Mouse (Mus musculus): ENCODE data around the gene Vipr1. TPM values are rescaled to one million over a fixed set of nuclear protein-coding genes. Genes with fewer than 3 reads are reported as not detected.

The Vipr1 gene
- total and polyA plus RNA-seq, 2 experiments, result 16.7 to 22.2 TPM

GRCm38 (mm10) chr9:121708506-121709486 lies 66.3 kb downstream of the Vipr1 start:
- Histone ChIP-seq H3K4me1 (ENCODE audit: control insufficient read depth, insufficient read depth, low read length) (peaks cover 17% of the 10 kb centered on the region), H3K9ac (ENCODE audit: low read depth, low read length) (no peak overlapping the region), H3K27ac (replicated peaks; ENCODE audit: insufficient read depth, low read depth, low read length) (no peak overlapping the region), H3K79me2 (ENCODE audit: control insufficient read depth, insufficient read depth, low read length) (peaks cover 9% of the 10 kb centered on the region; the same call in 1 of the 2 replicates), H3K36me3 (ENCODE audit: control insufficient read depth, insufficient read depth, low read length) (peaks cover 12% of the 10 kb centered on the region), H3K4me3 (ENCODE audit: insufficient read depth, low read depth, low read length) (no peak overlapping the region), H3K27me3 (ENCODE audit: control insufficient read depth, insufficient read depth, low read length) (no peaks in the 10 kb centered on the region)
- DNase-seq (ENCODE audit: extremely low read depth, low read depth, low spot score), result no peak
- TF ChIP-seq CTCF (IDR thresholded peaks at IDR 0.05; ENCODE audit: low read depth, low read length), result no peak
- TF ChIP-seq POLR2A (IDR thresholded peaks at IDR 0.05; ENCODE audit: extremely low read depth, insufficient read depth, low read length), result no peak
- 73% methylated on average over 7 of the region's 7 CpGs for WGBS

- H3K4me3 ChIP-seq (ENCODE audit: insufficient read depth, low read depth, low read length), result peak within 1 kb of the TSS; percentile 65
- peak within 1 kb of the TSS; percentile 92 for H3K27ac ChIP-seq (replicated peaks; ENCODE audit: insufficient read depth, low read depth, low read length)
- peak; percentile 94 for DNase-seq (ENCODE audit: extremely low read depth, low read depth, low spot score)
- peaks cover 12% of the 10 kb centered on the region for H3K36me3 ChIP-seq (ENCODE audit: control insufficient read depth, insufficient read depth, low read length)
- H3K4me1 ChIP-seq (ENCODE audit: control insufficient read depth, insufficient read depth, low read length), result peaks cover 13% of the 10 kb centered on the region
- H3K27me3 ChIP-seq (ENCODE audit: control insufficient read depth, insufficient read depth, low read length), result no peaks in the 10 kb centered on the region
- 4% methylated on average over 37 of the region's 37 CpGs for WGBS
- H3K9ac ChIP-seq (ENCODE audit: low read depth, low read length), result peak within 1 kb of the TSS; percentile 84
- peaks cover 9% of the 10 kb centered on the region; the same call in 1 of the 2 replicates for H3K79me2 ChIP-seq (ENCODE audit: control insufficient read depth, insufficient read depth, low read length)
- no peak for TF ChIP-seq CTCF (IDR thresholded peaks at IDR 0.05; ENCODE audit: low read depth, low read length)
- no peak; the same call in 1 of the 2 replicates for TF ChIP-seq POLR2A (IDR thresholded peaks at IDR 0.05; ENCODE audit: extremely low read depth, insufficient read depth, low read length)
Observed at GRCm38 (mm10) chr9:121709898-121710583, 67.5 kb downstream of the Vipr1 start, which contains the start of gene Ss18l2. Gene Ss18l2 (plus strand): TSS chr9:121710329.

- H3K79me2 ChIP-seq (ENCODE audit: control insufficient read depth, insufficient read depth, low read length), result peaks cover 9% of the 10 kb centered on the region; the same call in 1 of the 2 replicates
- peak overlapping the region; percentile 84 for H3K9ac ChIP-seq (ENCODE audit: low read depth, low read length)
- H3K4me1 ChIP-seq (ENCODE audit: control insufficient read depth, insufficient read depth, low read length), result peaks cover 13% of the 10 kb centered on the region
- WGBS, result under 1% methylated on average over 18 of the region's 18 CpGs
- peaks cover 12% of the 10 kb centered on the region for H3K36me3 ChIP-seq (ENCODE audit: control insufficient read depth, insufficient read depth, low read length)
- DNase-seq (ENCODE audit: extremely low read depth, low read depth, low spot score), result peak; percentile 89
- H3K27me3 ChIP-seq (ENCODE audit: control insufficient read depth, insufficient read depth, low read length), result no peaks in the 10 kb centered on the region
- peak; percentile 42; the same call in 1 of the 2 replicates for TF ChIP-seq POLR2A (IDR thresholded peaks at IDR 0.05; ENCODE audit: extremely low read depth, insufficient read depth, low read length)
- 0 out of 2 replicates have a peak, but pooled peaks have one; percentile 16 for TF ChIP-seq CTCF (IDR thresholded peaks at IDR 0.05; ENCODE audit: low read depth, low read length)
- H3K27ac ChIP-seq (replicated peaks; ENCODE audit: insufficient read depth, low read depth, low read length), result peak overlapping the region; percentile 92
- H3K4me3 ChIP-seq (ENCODE audit: insufficient read depth, low read depth, low read length), result peak overlapping the region; percentile 65
Observed at GRCm38 (mm10) chr9:121710584-121710975, 68.1 kb downstream of the Vipr1 start.

- Histone ChIP-seq H3K9ac (ENCODE audit: low read depth, low read length) (no peak overlapping the region), H3K4me3 (ENCODE audit: insufficient read depth, low read depth, low read length) (no peak overlapping the region), H3K36me3 (ENCODE audit: control insufficient read depth, insufficient read depth, low read length) (peaks cover 12% of the 10 kb centered on the region), H3K27me3 (ENCODE audit: control insufficient read depth, insufficient read depth, low read length) (no peaks in the 10 kb centered on the region), H3K79me2 (ENCODE audit: control insufficient read depth, insufficient read depth, low read length) (peaks cover 2% of the 10 kb centered on the region; the same call in 1 of the 2 replicates), H3K4me1 (ENCODE audit: control insufficient read depth, insufficient read depth, low read length) (peaks cover 10% of the 10 kb centered on the region), H3K27ac (replicated peaks; ENCODE audit: insufficient read depth, low read depth, low read length) (no peak overlapping the region)
- no peak for DNase-seq (ENCODE audit: extremely low read depth, low read depth, low spot score)
- 77% methylated on average over 2 of the region's 2 CpGs for WGBS
- TF ChIP-seq POLR2A (IDR thresholded peaks at IDR 0.05; ENCODE audit: extremely low read depth, insufficient read depth, low read length), result no peak
- TF ChIP-seq CTCF (IDR thresholded peaks at IDR 0.05; ENCODE audit: low read depth, low read length), result no peak
Observed at GRCm38 (mm10) chr9:121717048-121717447, 74.5 kb downstream of the Vipr1 start.

- H3K27me3 ChIP-seq (ENCODE audit: control insufficient read depth, insufficient read depth, low read length), result no peaks in the 10 kb centered on the region
- whole genome bisulfite sequencing, result 44% methylated on average over 15 of the region's 15 CpGs
- peak overlapping the region; percentile 45 for H3K9ac ChIP-seq (ENCODE audit: low read depth, low read length)
- H3K4me1 ChIP-seq (ENCODE audit: control insufficient read depth, insufficient read depth, low read length), result peaks cover 10% of the 10 kb centered on the region
- no peaks in the 10 kb centered on the region; the same call in 1 of the 2 replicates for H3K79me2 ChIP-seq (ENCODE audit: control insufficient read depth, insufficient read depth, low read length)
- H3K4me3 ChIP-seq (ENCODE audit: insufficient read depth, low read depth, low read length), result peak overlapping the region; percentile 49
- H3K27ac ChIP-seq (replicated peaks; ENCODE audit: insufficient read depth, low read depth, low read length), result peak overlapping the region; percentile 92
- TF ChIP-seq POLR2A (IDR thresholded peaks at IDR 0.05; ENCODE audit: extremely low read depth, insufficient read depth, low read length) (no peak), CTCF (IDR thresholded peaks at IDR 0.05; ENCODE audit: low read depth, low read length) (no peak)
- DNase-seq (ENCODE audit: extremely low read depth, low read depth, low spot score), result peak; percentile 59
- H3K36me3 ChIP-seq (ENCODE audit: control insufficient read depth, insufficient read depth, low read length), result peaks cover 1% of the 10 kb centered on the region; the same call in 1 of the 2 replicates
Observed at GRCm38 (mm10) chr9:121718070-121718705, 75.7 kb downstream of the Vipr1 start.

Data from liver, adult 2 months (tissue).